Mouse (Mus musculus) right cerebral cortex, postnatal 25 days (tissue): ENCODE data around the gene Myo1d.
A peak's percentile ranks its signal among the peaks of the same experiment; 100 is the strongest.

ENCODE experiments used
- DNase-seq: peaks from one replicate; pipeline ENCODE4 v3.0.0; 2022

Myo1d gene

GRCm38 (mm10) chr11:80613534-80613933, 166.3 kb downstream of the Myo1d start:
- no peak for DNase-seq

- peak; percentile 87 for DNase-seq
Observed at GRCm38 (mm10) chr11:80602707-80603441, 177.0 kb downstream of the Myo1d start.

GRCm38 (mm10) chr11:80602041-80602458, 177.8 kb downstream of the Myo1d start:
- peak; percentile 37 for DNase-seq

- no peak for DNase-seq
Observed at GRCm38 (mm10) chr11:80601040-80601864, 178.6 kb downstream of the Myo1d start.

GRCm38 (mm10) chr11:80595482-80595881, 184.3 kb downstream of the Myo1d start:
- no peak for DNase-seq

- DNase-seq: no peak
Observed at GRCm38 (mm10) chr11:80589387-80589786, 190.4 kb downstream of the Myo1d start.

- no peak for DNase-seq
Observed at GRCm38 (mm10) chr11:80585761-80586160, 194.1 kb downstream of the Myo1d start.

- no peak for DNase-seq
Observed at GRCm38 (mm10) chr11:80585211-80585610, 194.6 kb downstream of the Myo1d start.

GRCm38 (mm10) chr11:80580494-80580893, 199.3 kb downstream of the Myo1d start:
- DNase-seq: no peak

GRCm38 (mm10) chr11:80577747-80578640, 201.8 kb downstream of the Myo1d start:
- peak; percentile 76 for DNase-seq

- no peak for DNase-seq
Observed at GRCm38 (mm10) chr11:80575794-80576193, 204.0 kb downstream of the Myo1d start.

- DNase-seq: peak; percentile 44
Observed at GRCm38 (mm10) chr11:80566286-80566685, 213.5 kb downstream of the Myo1d start.

- no peak for DNase-seq
Observed at GRCm38 (mm10) chr11:80564975-80565965, 214.6 kb downstream of the Myo1d start.

- no peak for DNase-seq
Observed at GRCm38 (mm10) chr11:80562479-80562878, 217.3 kb downstream of the Myo1d start.

- no peak for DNase-seq
Observed at GRCm38 (mm10) chr11:80560770-80561169, 219.1 kb downstream of the Myo1d start.

GRCm38 (mm10) chr11:80555416-80555815, 224.4 kb downstream of the Myo1d start:
- peak; percentile 52 for DNase-seq

GRCm38 (mm10) chr11:80553046-80553445, 226.8 kb downstream of the Myo1d start:
- no peak for DNase-seq

GRCm38 (mm10) chr11:80551634-80552033, 228.2 kb downstream of the Myo1d start:
- no peak for DNase-seq

GRCm38 (mm10) chr11:80550264-80550663, 229.6 kb downstream of the Myo1d start:
- no peak for DNase-seq

- DNase-seq: no peak
Observed at GRCm38 (mm10) chr11:80549854-80550253, 230.0 kb downstream of the Myo1d start.

GRCm38 (mm10) chr11:80546233-80546632, 233.6 kb downstream of the Myo1d start:
- no peak for DNase-seq

- no peak for DNase-seq
Observed at GRCm38 (mm10) chr11:80539056-80539455, 240.8 kb downstream of the Myo1d start.
